Mouse (Mus musculus) layer of hippocampus, adult 2 months (tissue): ENCODE data around the gene Dhrs4. TPM values are rescaled to one million over a fixed set of nuclear protein-coding genes. Genes with fewer than 3 reads are reported as not detected.

Experiments used
- DNase-seq, 2 experiments: peaks; one replicate each; pipeline ENCODE4 v3.0.0; 2022; ENCODE audit warnings: low spot score in 2 of 2
- H3K27ac ChIP-seq: fragments of 200-600 bp; 2 replicates; pipeline ENCODE4 v1.8.1; 2022
- H3K4me3 ChIP-seq: fragments of 200-600 bp; 2 replicates; pipeline ENCODE4 v1.8.1; 2022; ENCODE audit warnings: mild to moderate bottlenecking
- CTCF ChIP-seq: fragments of 200-600 bp; conservative IDR thresholded peaks from 2 replicates; pipeline ENCODE4 v1.8.1; 2022; ENCODE audit warnings: antibody characterized with exemption, mild to moderate bottlenecking, moderate library complexity
- long read RNA-seq, 2 experiments: library from polyadenylated mRNA; stranded (forward); transcript quantifications; one replicate each; pipeline ENCODE4 v2.0.0; 2021; ENCODE audit warnings: borderline mapping rate in 2 of 2
- total RNA-seq, 2 experiments: library from RNA; stranded (reverse); gene quantifications; 2 replicates each; pipeline ENCODE4 v1.2.3; 2021

Dhrs4 gene
- 10 to 100 TPM; 18.6 to 23.7 TPM for total RNA-seq
- long read RNA-seq, experiment 1, partial matches to known transcripts = 0 of 4 reads
- long read RNA-seq, experiment 1, other reads (novel, unspliced or antisense) = 3 of 4 reads
- long read RNA-seq, experiment 2, partial matches to known transcripts = 0 of 9 reads
- long read RNA-seq, experiment 2, other reads (novel, unspliced or antisense) = 7 of 9 reads

DNA sequence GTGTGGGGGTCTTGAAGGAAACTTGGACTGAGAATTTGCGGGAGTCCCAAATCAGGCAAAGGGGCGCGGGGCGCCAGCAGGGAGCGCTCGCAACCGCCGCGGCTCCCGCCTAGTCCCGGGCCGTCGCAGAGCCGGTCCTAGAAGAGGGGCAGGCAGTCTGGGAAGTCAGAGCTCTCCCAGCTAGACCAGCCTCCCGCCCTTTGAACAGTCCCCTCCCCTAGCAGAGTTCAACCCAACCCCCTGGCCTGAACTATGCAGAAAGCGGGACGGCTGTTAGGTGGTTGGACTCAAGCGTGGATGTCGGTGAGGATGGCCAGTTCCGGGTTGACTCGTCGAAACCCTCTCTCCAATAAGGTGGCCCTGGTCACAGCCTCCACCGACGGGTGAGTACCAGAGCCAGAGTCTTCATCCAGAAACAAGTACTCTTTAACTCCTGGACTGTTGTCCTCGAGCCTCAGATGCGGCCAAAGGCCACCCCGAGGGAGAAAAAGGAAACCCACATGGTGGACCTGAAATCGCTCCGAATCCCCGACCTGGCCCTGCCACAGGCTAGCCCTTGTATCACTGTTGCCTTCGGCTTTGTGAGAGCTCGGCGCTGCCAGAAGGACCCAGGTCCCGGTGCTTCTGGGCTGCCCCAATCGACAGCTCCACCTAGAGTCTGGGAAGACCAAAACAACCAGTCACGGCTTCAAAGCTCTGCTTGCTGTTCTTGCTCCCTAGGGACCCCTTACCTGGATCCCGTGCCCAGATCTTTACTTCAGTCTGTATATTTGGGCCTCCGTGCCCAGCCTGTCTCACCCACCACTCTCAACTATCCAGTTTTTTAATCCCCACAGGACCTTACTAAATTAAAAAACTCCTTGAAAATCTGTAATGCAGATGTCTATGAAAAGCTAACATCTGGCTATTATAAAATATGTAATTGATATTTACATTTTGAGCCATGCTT is at the start of gene Dhrs4:
Dhrs4 (plus strand) TSS at position 108 of the 949 bp plus-strand sequence.
- TF ChIP-seq CTCF = peak; percentile 81
- peak within 1 kb of the TSS; percentile 64 for H3K4me3 ChIP-seq
- DNase-seq = peak; percentile 74 to 79
- peak within 1 kb of the TSS; percentile 95 for H3K27ac ChIP-seq

DNA sequence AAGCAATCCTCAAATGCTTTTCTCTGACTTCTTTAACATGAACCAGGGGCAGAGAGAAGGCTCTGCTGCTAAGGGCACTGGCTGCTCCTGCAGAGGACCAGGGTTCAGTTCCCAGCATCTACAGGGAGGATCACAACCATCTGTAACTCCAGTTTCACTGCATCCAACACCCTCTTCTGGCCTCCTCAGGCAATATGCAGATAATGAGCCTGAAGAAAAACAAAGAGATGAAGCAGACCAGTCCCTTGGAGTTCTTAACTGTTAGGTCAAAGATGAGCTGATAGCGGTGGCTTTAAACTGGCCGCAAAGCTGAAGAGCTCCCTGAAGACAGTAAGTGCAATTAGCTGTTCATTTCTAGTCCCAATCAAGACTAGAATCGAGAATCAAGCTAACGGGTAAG is 48.3 kb upstream of the Dhrs4 start:
- no peak for TF ChIP-seq CTCF
- H3K4me3 ChIP-seq = no peak overlapping the region
- DNase-seq = no peak

DNA sequence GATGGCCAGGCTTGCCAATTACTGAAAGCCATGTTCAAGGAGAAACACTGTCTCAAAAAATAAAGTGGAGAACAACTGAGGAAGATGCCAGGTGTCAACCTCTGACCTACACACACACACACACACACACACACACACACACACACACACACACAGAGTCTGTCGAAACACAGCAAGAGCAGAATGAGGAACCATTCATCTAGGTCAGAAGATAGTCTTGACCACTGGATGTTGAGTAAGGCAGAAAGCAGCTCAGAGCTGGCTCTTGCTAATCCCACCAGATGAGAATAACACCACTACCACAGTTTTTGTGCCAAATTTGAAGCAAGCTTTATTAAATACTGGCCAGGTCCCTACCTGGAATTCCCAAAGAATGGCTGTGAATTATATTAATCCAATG is 45.5 kb upstream of the Dhrs4 start:
- H3K27ac ChIP-seq = no peak overlapping the region
- no peak for TF ChIP-seq CTCF

More for the DNA sequence above, 48.3 kb upstream of the Dhrs4 start:
- H3K27ac ChIP-seq = no peak overlapping the region

DNA sequence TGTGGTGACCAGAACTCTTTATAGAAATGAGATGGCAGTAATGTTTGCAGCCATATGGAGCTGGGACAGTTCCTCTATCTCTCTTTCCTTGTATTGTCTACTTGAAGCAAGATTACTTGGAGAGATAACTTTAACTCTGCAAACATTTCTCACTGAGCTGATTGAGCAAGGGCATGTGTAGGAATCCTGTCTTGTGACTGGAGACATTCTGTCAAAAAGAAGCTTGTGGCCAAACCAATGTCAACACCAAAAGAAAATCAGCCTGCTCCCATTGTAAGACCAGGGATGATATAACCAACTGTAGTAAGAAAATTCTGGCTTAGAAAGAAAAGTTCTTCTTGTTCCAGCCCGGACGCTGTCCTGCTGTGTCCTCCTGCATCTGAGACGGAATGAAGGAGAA is 43.7 kb upstream of the Dhrs4 start:
- DNase-seq = no peak
- Histone ChIP-seq H3K4me3 (no peak overlapping the region), H3K27ac (no peak overlapping the region)
- no peak for TF ChIP-seq CTCF

More for the DNA sequence above, 45.5 kb upstream of the Dhrs4 start:
- no peak overlapping the region for H3K4me3 ChIP-seq
- no peak for DNase-seq

DNA sequence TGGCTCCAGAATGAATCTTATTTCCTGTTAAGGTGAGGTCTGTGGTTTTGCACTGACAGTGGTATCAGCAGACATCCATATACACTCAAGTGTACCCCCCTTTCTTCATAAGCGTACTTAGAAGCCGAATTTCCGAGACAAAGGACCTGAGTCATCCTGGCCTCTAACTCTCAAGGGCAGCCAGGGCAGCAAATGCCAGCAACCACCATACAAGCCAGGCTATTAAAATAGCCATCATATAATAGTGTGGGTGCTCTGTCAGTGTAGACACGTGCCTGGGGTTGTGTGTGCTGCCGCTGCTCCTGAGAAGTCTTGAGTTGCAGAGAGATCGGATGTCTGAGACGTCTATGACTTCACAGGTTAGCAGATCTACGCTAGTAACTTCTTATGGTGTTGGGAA is 41.4 kb upstream of the Dhrs4 start:
- Histone ChIP-seq H3K27ac (no peak overlapping the region), H3K4me3 (no peak overlapping the region)
- no peak for TF ChIP-seq CTCF
- DNase-seq = no peak

DNA sequence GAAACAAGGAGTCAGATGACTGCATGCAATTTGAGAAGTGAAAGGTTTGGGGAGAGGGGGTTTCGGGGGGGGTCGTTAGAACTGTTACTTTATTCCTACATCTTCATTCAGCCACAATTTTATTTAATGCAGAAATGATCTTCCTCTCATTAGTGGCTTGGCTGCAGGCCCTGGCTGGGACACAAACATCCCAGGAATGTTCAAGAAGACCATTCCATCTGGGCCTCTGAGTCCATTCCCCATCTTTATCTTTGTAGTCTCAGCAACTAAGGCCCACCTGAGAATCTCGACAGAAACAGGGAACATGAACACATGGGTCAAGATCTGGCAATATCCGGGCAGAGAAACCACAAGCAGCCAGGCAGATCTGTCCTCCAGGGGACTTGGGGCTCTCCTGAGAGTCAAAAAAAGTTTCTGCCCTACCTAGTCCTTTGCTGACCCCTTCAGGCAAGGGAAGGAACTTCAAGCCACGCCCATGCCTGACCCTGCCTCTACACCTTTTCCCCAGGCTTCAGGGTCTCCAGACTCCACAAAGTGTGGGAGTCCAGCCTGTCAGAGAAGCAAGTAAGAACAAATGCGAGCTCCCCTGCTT is 40.3 kb upstream of the Dhrs4 start:
- no peak overlapping the region for H3K27ac ChIP-seq
- no peak overlapping the region for H3K4me3 ChIP-seq
- TF ChIP-seq CTCF = peak; percentile 87
- peak in 1 of 2 experiments; percentile 70 for DNase-seq

DNA sequence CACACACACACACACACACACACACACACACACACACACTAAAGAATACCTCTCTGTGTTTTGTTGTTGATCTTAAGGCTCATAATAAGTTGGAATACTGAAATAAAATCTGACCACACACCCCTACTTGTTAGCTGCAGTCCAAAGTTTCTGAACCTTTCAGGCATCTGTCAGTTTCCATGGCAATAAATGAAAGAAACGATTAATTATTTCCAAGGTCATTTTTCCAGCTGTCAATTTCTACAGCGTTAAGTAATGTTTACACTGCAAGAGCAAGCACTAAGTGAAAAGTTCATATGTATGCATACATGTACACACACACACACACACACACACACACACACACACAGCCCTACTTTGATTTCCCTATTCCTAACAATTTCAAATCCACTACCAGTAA is 20.9 kb upstream of the Dhrs4 start:
- Histone ChIP-seq H3K27ac (no peak overlapping the region), H3K4me3 (no peak overlapping the region)
- no peak for DNase-seq
- TF ChIP-seq CTCF = no peak

DNA sequence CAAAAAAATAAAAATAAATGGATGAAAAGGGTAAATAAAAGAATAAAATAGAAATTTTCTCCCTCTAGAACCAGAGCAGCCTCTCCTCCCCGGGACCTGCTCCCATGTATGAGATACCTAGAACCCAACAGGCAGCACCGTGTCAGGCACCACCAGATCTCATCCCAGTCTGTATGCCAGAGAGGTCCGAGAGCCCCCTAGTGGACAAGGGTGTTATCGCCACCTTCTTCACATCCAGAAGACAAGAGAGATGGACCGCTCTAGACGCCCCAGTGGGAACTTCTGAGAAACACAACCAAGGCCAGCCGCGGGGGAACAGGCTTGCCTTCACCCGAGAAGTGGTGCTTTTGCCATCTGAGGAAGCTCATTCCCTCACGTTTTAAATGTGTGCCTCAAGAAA is 20.3 kb upstream of the Dhrs4 start:
- Histone ChIP-seq H3K4me3 (no peak overlapping the region), H3K27ac (no peak overlapping the region)
- peak; percentile 83 for TF ChIP-seq CTCF
- peak; percentile 58 to 64 for DNase-seq

DNA sequence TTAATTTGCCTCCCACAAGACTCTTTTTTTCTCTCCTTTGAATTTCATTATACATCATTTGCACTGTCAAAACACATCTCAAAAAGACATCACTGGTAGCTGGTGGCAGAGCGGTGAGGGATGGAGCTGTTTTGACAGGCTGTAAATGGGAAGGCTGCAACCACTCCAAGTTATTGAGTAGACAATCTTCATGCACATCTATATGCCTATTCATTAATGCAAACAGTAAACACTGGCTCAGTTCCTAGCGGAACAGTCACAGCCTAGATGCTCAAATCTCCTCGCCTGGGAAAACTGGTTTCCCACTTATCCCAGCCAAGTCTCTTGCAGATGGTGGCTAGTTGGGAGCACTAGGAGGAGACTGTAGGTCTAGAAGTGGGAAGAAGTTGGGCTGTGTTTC is 19.8 kb upstream of the Dhrs4 start:
- Histone ChIP-seq H3K4me3 (no peak overlapping the region), H3K27ac (no peak overlapping the region; the same call in 1 of the 2 replicates)
- no peak for TF ChIP-seq CTCF
- no peak for DNase-seq

DNA sequence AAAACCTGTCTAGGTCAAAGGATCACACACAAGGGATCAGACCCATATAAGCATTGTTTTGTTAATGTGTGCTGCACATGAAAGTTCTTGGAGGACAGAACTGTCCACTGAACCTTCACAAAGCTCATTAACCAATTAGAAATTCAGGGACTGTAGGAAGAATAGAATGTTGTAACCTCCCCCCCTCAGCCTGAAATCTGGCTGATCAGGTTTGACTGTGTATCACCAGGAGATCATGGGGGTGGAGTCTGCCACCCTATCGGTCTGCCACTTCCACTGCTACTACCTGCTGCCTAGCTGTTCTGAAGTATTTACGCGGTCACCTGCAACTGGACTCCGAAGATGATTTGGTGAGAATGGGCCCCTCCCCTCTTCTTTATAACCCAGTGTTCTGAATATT is 18.8 kb upstream of the Dhrs4 start:
- no peak for DNase-seq
- no peak overlapping the region for H3K4me3 ChIP-seq
- H3K27ac ChIP-seq = peak overlapping the region; percentile 48; the same call in 1 of the 2 replicates
- no peak for TF ChIP-seq CTCF

DNA sequence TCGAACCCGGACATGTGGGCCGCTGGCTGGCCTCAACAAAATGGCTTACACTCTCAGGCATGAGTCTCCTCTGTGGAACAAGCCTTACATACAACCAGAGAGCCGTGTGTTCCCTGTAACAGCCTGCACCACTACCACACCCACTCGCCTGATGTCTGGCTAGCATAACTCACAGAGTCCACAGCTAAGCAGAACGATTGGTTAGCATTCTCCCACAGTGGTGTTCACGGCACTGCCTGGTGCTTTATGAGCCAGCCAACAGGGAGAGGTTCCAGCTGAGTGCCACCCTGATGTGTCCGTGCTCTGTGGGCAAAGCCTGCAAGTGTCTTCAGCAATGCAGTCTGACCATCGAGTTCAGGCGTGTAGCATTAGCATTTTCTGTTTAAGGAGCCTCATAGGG is 18.3 kb upstream of the Dhrs4 start:
- Histone ChIP-seq H3K4me3 (no peak overlapping the region), H3K27ac (peak overlapping the region; percentile 48)
- peak; percentile 68 to 74 for DNase-seq
- TF ChIP-seq CTCF = no peak

DNA sequence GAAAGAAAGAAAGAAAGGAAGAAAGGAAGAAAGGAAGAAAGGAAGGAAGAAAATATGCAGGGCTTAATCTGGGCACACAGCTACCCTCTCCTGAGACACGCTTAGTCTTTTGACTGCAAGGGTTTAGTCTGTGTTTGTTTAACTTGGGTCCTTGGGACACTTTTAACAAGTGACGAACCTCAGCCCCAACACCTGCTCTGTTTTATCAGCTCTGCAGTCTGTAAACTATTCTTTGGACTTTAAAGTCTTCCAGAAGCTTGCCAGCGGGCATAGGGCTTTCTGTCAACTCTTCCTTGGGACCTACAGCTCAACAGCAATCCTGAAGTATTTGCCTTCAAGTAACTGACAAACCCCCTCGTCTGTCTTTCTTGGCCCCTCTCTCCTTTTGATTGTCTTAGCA is 16.8 kb upstream of the Dhrs4 start:
- Histone ChIP-seq H3K27ac (no peak overlapping the region), H3K4me3 (no peak overlapping the region)
- no peak for TF ChIP-seq CTCF
- DNase-seq = no peak

DNA sequence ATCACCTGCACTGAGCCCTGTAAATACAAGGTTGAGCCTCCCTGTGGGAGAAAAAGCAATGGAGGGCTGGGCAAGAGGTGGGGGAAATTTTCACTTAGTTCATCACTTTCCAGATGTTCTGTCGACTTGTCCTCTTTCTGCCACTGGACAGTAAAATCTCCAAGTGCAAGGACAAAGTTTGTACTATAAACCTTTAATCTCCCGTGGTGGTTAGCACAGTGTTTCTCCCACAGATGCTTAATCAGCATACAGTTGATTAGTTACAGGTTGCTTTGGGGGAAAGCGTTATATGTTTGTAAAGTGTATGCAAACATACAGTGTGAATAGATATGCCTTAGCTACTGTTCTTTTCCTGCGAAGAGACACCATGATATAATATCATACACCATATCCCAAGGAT is 12.1 kb upstream of the Dhrs4 start:
- no peak for TF ChIP-seq CTCF
- no peak for DNase-seq
- no peak overlapping the region for H3K27ac ChIP-seq
- H3K4me3 ChIP-seq = no peak overlapping the region

DNA sequence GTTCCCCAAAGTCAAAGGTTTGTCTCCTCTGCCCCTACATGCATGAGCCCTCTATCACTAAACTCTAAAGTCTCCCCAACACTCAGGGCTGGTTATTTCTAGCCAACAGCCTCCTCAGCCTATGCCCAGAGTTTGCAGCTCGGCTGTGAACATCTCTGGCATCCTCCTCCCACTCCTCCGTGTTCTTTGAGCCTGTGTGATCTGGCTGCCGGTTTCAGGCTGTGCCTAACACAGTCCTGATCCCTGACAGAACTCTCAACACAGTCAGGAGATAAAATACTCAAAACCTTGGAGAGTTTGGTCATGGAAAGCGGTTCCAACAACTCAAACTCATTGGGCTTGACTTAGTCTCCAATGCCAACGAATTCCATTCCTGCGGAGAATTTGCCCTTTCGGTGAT is 11.4 kb upstream of the Dhrs4 start:
- Histone ChIP-seq H3K27ac (no peak overlapping the region), H3K4me3 (no peak overlapping the region)
- TF ChIP-seq CTCF = no peak
- no peak for DNase-seq
